Mouse (Mus musculus) bone marrow macrophage, adult 2 months (primary cell): Measurements from ENCODE around the gene Olfr1274-ps. TPM values are rescaled to one million over a fixed set of nuclear protein-coding genes. Genes with fewer than 3 reads are reported as not detected.
"Not testable (repeated sequence)": the region's sequence is repeated elsewhere in the genome, so short reads cannot be mapped to it uniquely, and the experiment has no call there.

Source experiments
- H3K27ac ChIP-seq: 2 replicates; pipeline ENCODE4 v1.5.1; 2012; ENCODE audit warnings: low read depth, low read length; ENCODE audit not compliant: insufficient read depth
- H3K4me1 ChIP-seq: 2 replicates; pipeline ENCODE4 v1.6.1; 2012; ENCODE audit warnings: low read length; ENCODE audit not compliant: control insufficient read depth, insufficient read depth
- H3K4me3 ChIP-seq: 2 replicates; pipeline ENCODE4 v1.5.1; 2012; ENCODE audit warnings: mild to moderate bottlenecking, low read length, moderate library complexity; ENCODE audit not compliant: insufficient read depth
- polyA plus RNA-seq: library from polyadenylated mRNA; stranded (reverse); fragments of >200 nt; gene quantifications from 2 replicates; pipeline ENCODE4 v1.2.4, GENCODE M21; 2012; ENCODE audit not compliant: missing spikeins, insufficient read depth, insufficient read length

Gene Olfr1274-ps
- polyA plus RNA-seq: not detected in 2 replicates

GRCm38 (mm10) chr2:90398633-90399107 lies at the start of gene Olfr1274-ps:
Gene Olfr1274-ps, plus strand, starts transcription at chr2:90398683.
- not testable (repeated sequence) for H3K4me3 ChIP-seq, H3K27ac ChIP-seq, H3K4me1 ChIP-seq

GRCm38 (mm10) chr2:90351047-90351446 lies 47.4 kb upstream of the Olfr1274-ps start:
- not testable (repeated sequence) for H3K4me3 ChIP-seq, H3K4me1 ChIP-seq

DNA sequence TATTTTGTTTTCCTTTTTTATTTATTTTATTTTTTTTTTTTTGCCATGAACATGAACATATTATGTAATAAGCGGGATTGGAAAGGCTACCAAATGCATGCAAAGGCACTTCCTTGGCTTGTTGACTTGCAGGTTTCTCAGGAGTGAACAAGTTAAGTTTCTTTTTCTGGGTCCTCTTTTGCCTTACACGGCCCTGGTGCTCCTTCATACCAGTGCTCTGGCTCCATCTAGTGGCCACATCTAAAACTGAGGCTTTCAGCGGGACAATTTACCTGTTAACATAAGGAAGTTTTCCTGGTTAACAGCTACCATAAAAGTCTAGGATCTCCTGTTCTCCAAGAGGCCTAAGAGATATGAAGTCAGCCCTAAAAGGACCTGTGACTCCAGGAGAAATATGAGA lies 46.9 kb upstream of the Olfr1274-ps start:
- not testable (repeated sequence) for H3K4me1 ChIP-seq, H3K4me3 ChIP-seq, H3K27ac ChIP-seq

More at GRCm38 (mm10) chr2:90351047-90351446, 47.4 kb upstream of the Olfr1274-ps start:
- not testable (repeated sequence) for H3K27ac ChIP-seq

DNA sequence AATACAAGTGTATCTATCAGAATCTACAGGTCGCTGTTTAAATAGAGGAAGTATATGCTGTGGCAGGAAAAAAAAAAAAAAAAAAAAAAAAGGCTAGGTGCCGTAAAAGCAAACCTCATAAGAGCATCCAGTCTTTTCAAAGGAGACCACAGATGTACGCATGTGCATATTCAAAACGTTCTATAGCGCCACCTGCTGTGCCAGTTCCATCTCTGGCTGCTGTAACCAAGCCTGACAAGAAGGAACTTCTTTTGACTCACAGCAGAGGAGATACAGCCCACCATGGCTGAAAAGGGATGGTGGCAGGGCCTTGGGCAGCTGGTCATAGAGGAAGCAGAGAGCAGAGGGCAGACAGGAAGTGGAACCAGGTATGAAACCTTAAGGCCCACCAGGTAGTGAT lies 39.3 kb upstream of the Olfr1274-ps start:
- H3K4me3 ChIP-seq, H3K4me1 ChIP-seq, H3K27ac ChIP-seq: not testable (repeated sequence)

DNA sequence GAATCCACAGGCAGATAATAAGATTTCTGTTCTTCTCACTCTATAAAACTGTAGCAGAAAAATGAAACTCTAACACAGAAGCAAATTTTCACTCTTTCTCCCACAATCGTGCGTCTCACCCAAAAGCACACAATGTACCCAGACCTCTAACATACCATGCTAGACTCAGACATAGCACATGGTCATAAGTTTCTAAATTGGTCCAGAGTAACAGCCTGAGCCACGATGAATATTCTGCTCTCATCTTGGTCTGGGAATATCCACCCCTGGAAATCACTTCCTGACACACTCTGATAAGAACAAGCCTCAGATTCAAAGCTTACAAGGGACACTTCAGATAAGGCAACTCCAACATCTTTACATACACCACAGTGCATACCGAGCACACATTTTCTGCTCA lies 38.3 kb upstream of the Olfr1274-ps start:
- H3K4me3 ChIP-seq, H3K27ac ChIP-seq, H3K4me1 ChIP-seq: not testable (repeated sequence)

GRCm38 (mm10) chr2:90414110-90414821 lies 15.8 kb downstream of the Olfr1274-ps start:
- H3K4me1 ChIP-seq, H3K27ac ChIP-seq, H3K4me3 ChIP-seq: not testable (repeated sequence)

DNA sequence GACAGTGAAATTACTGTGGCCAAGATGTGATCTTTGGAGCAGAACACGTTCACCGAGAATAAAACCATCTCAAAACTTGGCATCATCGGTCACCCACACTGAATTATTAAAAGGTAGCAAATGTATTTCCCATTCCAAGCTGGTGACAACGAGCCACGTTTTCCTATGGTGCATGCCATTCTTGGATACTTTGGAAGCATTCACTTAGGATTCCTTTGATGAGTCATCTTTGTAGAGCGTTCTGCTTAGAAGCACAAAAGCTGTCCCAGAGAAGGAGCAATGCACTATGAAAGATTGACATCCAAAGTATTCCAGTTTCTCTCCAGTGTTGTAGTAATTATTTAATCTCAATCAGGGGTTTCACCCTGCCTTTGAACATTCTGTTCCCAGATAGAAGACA lies 23.8 kb downstream of the Olfr1274-ps start:
- not testable (repeated sequence) for H3K4me3 ChIP-seq, H3K27ac ChIP-seq

DNA sequence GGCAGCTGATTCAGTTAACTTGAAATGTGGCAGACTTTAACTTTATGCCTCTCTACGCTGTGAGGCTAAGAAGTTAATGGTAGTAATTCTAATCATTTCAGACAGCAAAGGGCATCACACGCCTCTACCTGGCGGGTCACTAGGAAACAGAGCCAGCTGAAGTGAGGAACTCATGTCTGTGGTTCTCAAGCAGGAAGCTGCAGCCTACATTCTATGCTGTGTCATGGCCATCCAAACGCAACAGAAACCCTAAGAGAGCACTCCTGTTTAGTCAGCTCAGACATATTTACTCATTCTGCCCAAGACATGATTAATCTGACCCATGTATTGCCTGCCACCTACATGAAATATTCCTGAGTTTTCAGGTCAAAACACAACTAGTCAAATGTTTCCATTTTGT lies 26.5 kb downstream of the Olfr1274-ps start:
- not testable (repeated sequence) for H3K27ac ChIP-seq, H3K4me1 ChIP-seq, H3K4me3 ChIP-seq

More for the DNA sequence above, 23.8 kb downstream of the Olfr1274-ps start:
- H3K4me1 ChIP-seq: not testable (repeated sequence)

- H3K4me3 ChIP-seq, H3K27ac ChIP-seq, H3K4me1 ChIP-seq: not testable (repeated sequence)
Measured at GRCm38 (mm10) chr2:90428988-90429717, 30.7 kb downstream of the Olfr1274-ps start.

GRCm38 (mm10) chr2:90429782-90430181 lies 31.3 kb downstream of the Olfr1274-ps start:
- H3K4me1 ChIP-seq, H3K27ac ChIP-seq, H3K4me3 ChIP-seq: not testable (repeated sequence)

- H3K4me3 ChIP-seq, H3K4me1 ChIP-seq, H3K27ac ChIP-seq: not testable (repeated sequence)
Measured at GRCm38 (mm10) chr2:90437453-90437852, 39.0 kb downstream of the Olfr1274-ps start.

GRCm38 (mm10) chr2:90440169-90440568 lies 41.7 kb downstream of the Olfr1274-ps start:
- not testable (repeated sequence) for H3K4me3 ChIP-seq, H3K27ac ChIP-seq, H3K4me1 ChIP-seq

DNA sequence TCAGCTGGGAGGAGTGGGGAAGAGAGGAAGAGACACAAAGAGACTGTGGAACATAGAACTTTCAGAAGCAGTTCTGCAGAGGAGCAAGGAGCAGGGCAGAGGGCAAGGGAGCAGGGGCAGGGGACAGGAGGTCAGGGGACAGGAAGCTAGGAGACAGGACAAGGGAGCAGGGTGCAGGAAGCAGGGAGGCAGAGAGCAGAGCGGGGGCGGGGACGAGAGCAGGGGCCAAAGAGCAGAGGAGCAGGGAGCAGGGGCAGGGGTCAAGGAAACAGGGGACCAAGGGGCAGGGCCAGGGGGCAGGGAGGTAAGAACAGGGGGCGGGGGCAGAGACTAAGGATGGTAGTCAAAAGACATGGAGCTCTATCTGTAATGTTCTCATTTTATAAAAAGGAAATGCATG lies 43.3 kb downstream of the Olfr1274-ps start:
- not testable (repeated sequence) for H3K4me1 ChIP-seq, H3K27ac ChIP-seq, H3K4me3 ChIP-seq
